Mouse (Mus musculus) forebrain, embryonic 16.5 days (tissue): ENCODE measurements around the gene Btbd9. TPM values are rescaled to one million over a fixed set of nuclear protein-coding genes. Genes with fewer than 3 reads are reported as not detected.

Experiments
- ATAC-seq: fragments of 200-750 bp; cut with Nextera tagmentation; 2 replicates; pipeline ENCODE4 v1.8.0; 2017; ENCODE audit warnings: mild to moderate bottlenecking, moderate library complexity
- H3K27ac ChIP-seq: fragments of 300-500 bp; sonication (generic); 2 replicates; pipeline ENCODE4 v1.5.1; 2014; ENCODE audit warnings: low read length, control low read depth
- H3K27me3 ChIP-seq: fragments of 300-500 bp; sonication (generic); replicated peaks from 2 replicates; pipeline ENCODE4 v1.6.1; 2014; ENCODE audit warnings: low read length; ENCODE audit not compliant: control insufficient read depth, insufficient read depth
- H3K36me3 ChIP-seq: fragments of 300-500 bp; sonication (generic); 2 replicates; pipeline ENCODE4 v1.6.1; 2014; ENCODE audit not compliant: control insufficient read depth, insufficient read depth
- H3K4me1 ChIP-seq: fragments of 300-500 bp; sonication (generic); replicated peaks from 2 replicates; pipeline ENCODE4 v1.6.1; 2014; ENCODE audit warnings: low read length; ENCODE audit not compliant: control insufficient read depth, insufficient read depth
- H3K4me2 ChIP-seq: fragments of 300-500 bp; sonication (generic); 2 replicates; pipeline ENCODE4 v1.6.1; 2014; ENCODE audit warnings: mild to moderate bottlenecking, low read length, control low read depth
- H3K4me3 ChIP-seq: fragments of 300-500 bp; sonication (generic); replicated peaks from 2 replicates; pipeline ENCODE4 v1.5.1; 2014; ENCODE audit warnings: mild to moderate bottlenecking, low read length, control low read depth
- H3K9ac ChIP-seq: fragments of 300-500 bp; sonication (generic); replicated peaks from 2 replicates; pipeline ENCODE4 v1.6.1; 2014; ENCODE audit warnings: low read depth, low read length, control low read depth
- H3K9me3 ChIP-seq: fragments of 300-500 bp; sonication (generic); 2 replicates; pipeline ENCODE4 v1.6.1; 2016; ENCODE audit warnings: low read length; ENCODE audit not compliant: control insufficient read depth
- WGBS: fragments of 180-500 bp; shearing (Covaris S2); extraction: QIAGEN DNeasy Blood & Tissue Kit; methylation state at CpG from one replicate; pipeline ENCODE4 v1.1.7; 2014; 5-methylcytosine and 5-hydroxymethylcytosine counted together
- polyA plus RNA-seq: library from polyadenylated mRNA; unstranded; fragments of >200 nt; fragmentation: Nextera tagmentation; extraction: Ambion mirVana; gene quantifications from 2 replicates; pipeline ENCODE4 v1.2.1, GENCODE M21; 2015

Gene Btbd9
- polyA plus RNA-seq, 1 experiment from 2014 or later = 141 TPM

DNA sequence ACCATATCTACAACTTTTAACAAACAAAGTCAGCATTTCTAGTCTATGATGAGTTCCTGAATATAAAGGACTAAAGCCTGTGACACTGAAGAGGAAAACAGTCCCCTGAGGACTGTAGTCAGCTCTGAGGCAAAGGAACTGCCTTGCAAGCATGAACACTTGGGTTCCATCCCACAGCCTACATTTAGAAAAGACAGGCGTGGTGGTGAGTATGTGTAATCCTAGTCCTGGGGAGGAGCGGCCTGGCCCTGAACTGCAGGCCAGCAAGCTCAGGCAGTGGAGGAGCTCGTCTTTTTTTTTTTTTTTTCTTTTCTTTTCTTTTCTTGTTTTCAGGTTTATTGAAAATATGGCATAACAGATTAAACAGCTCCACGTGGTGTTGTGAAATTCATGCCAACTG is 181.0 kb downstream of the Btbd9 start:
- Histone ChIP-seq H3K4me3 (no peak overlapping the region), H3K9ac (no peak overlapping the region), H3K4me1 (0 out of 2 replicates have a peak, but pooled peaks cover 8% of the 10 kb centered on the region), H3K36me3 (no peaks in the 10 kb centered on the region), H3K27me3 (no peaks in the 10 kb centered on the region), H3K9me3 (no peaks in the 10 kb centered on the region; the same call in 1 of the 2 replicates), H3K27ac (no peak overlapping the region), H3K4me2 (no peak overlapping the region)
- 89% methylated on average over 4 of the region's 4 CpGs for WGBS
- ATAC-seq = no peak

DNA sequence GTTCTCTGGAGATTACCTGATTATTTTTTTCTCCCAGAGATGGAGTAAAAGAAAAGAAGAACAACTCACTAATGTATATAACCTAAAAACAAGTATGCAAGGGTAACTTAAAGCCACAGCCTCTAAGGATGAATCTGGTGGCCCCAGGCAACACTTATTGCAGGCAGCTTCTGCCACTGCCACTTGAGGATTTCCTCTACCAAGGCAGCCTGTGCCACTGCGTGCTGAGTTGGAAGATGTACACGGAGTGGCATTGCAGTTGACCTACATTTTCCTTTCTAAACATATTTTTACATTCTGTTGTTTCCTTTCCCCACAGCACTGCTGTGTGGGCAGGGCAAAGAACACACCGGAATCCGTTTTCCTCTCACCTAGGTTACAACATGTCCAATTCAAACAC is 184.3 kb downstream of the Btbd9 start:
- 77% methylated on average over 4 of the region's 4 CpGs for WGBS
- no peaks in the 10 kb centered on the region for H3K9me3 ChIP-seq
- H3K4me3 ChIP-seq = no peak overlapping the region
- no peak overlapping the region for H3K27ac ChIP-seq
- ATAC-seq = no peak
- no peak overlapping the region for H3K4me2 ChIP-seq
- no peaks in the 10 kb centered on the region for H3K27me3 ChIP-seq
- no peaks in the 10 kb centered on the region for H3K36me3 ChIP-seq
- no peak overlapping the region for H3K9ac ChIP-seq
- peaks cover 23% of the 10 kb centered on the region for H3K4me1 ChIP-seq

DNA sequence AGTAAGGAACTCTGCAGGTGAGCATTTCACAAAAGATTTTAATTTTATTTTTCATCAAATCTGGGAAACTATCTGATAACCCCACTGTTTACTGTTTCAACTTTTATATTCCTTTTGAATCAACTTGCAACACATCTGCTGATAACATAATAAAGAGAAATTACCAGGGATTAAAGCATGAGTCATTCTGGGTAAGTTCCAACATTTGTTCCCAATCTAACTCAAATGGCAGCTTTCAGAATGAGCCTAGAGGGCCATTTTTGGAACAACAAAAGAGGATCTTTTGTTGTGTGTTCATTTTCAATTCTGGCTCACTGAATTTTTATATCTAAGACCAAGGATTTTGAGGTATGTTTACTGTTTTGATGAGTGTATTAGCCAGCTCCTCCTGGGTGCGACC is 185.1 kb downstream of the Btbd9 start:
- no peak for ATAC-seq
- no peak overlapping the region for H3K27ac ChIP-seq
- H3K27me3 ChIP-seq = no peaks in the 10 kb centered on the region
- no peak overlapping the region for H3K9ac ChIP-seq
- no peaks in the 10 kb centered on the region for H3K9me3 ChIP-seq
- H3K4me3 ChIP-seq = no peak overlapping the region
- WGBS = 43% methylated on average over 1 of the region's 1 CpGs
- peaks cover 23% of the 10 kb centered on the region for H3K4me1 ChIP-seq
- no peaks in the 10 kb centered on the region for H3K36me3 ChIP-seq
- no peak overlapping the region for H3K4me2 ChIP-seq

DNA sequence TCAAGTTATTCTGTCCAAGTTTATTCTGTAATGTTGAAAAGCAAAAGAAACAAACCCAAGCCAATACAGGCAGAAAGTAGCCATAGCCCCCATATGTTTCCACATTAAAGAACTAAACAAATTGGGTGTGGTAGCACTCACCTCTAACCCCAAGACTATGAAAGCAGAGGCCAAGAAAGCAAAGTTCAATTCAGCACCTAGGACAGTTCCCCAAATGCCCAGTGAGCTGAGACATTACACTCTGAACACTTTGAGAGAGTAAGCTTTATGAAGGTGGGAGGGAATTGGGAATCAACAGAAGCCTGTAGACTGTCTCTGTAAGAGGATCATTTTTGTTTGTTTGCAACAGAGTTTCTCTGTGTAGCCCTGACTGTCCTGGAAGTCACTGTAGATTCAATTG is 186.6 kb downstream of the Btbd9 start:
- Histone ChIP-seq H3K9ac (no peak overlapping the region), H3K4me1 (peaks cover 23% of the 10 kb centered on the region), H3K4me3 (no peak overlapping the region), H3K27me3 (no peaks in the 10 kb centered on the region), H3K9me3 (no peaks in the 10 kb centered on the region), H3K36me3 (no peaks in the 10 kb centered on the region), H3K4me2 (no peak overlapping the region), H3K27ac (no peak overlapping the region)
- ATAC-seq = no peak

DNA sequence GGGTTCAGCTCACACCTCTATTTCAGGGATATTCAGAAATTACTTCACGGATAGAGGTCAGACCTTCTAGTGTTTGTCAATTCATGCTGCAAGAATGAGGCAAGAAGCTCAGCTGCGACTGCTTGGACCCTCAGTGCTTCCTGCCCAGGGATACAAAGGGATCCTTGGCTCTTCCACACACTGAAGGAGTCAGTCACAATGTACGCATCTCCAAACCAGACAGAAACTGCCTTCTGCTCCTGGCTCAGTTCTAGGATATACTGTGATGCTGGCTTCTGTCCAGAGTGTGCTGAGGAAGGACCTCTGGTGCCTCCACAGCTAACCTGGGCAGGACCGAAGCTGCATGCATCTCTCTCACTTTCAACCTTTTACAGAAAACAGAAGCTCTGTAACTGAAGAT is 187.5 kb downstream of the Btbd9 start:
- Histone ChIP-seq H3K4me3 (no peak overlapping the region), H3K27me3 (no peaks in the 10 kb centered on the region), H3K9me3 (no peaks in the 10 kb centered on the region), H3K9ac (no peak overlapping the region), H3K4me2 (no peak overlapping the region), H3K27ac (peak overlapping the region; percentile 79), H3K4me1 (peaks cover 23% of the 10 kb centered on the region), H3K36me3 (no peaks in the 10 kb centered on the region)
- WGBS = 48% methylated on average over 4 of the region's 4 CpGs
- peak; percentile 69 for ATAC-seq

DNA sequence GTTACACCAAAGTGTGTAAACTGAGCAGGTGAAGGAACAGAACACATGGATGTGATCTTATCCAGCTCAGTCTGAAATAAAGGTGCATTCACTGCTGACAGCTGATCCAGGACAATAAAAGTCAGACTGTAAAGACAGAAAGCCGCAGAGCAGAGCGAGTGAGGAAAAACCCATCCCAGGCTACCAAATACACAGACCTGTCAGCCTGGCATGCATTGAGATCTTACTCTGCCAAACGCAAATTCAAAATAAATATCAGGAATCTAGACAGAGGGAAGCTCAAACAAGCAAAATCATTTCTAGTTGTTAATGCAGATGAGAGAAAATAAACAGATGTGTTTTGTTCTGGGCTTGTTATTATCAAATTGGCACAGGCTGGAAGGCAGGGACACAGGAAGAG is 187.9 kb downstream of the Btbd9 start:
- Histone ChIP-seq H3K9me3 (no peaks in the 10 kb centered on the region), H3K36me3 (no peaks in the 10 kb centered on the region), H3K4me1 (peaks cover 23% of the 10 kb centered on the region), H3K27ac (peak overlapping the region; percentile 79), H3K9ac (no peak overlapping the region), H3K4me3 (no peak overlapping the region), H3K4me2 (no peak overlapping the region), H3K27me3 (no peaks in the 10 kb centered on the region)
- 0 out of 2 replicates have a peak, but pooled peaks have one; percentile 10 for ATAC-seq
- 54% methylated on average over 3 of the region's 3 CpGs for WGBS

DNA sequence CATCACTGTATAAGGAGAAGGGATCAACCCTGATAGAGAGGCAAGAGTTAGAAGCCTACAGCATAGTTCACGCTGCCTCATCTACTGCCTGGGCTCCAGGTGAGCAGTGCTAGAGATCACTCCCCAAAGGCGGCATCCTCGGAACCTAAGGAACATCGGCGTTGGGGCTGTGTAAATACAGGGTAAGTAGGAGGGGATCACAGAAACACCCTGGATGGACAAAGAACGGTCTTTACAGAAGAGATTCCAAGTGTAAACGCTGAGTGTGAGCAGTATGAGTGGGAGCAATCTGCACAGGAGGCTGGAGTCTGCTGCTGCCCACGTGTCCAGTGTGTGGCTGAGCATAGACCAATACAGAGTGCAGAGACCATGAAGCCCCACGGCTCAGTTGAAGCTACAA is 190.0 kb downstream of the Btbd9 start:
- Histone ChIP-seq H3K36me3 (no peaks in the 10 kb centered on the region), H3K4me3 (no peak overlapping the region), H3K9me3 (no peaks in the 10 kb centered on the region), H3K4me1 (peaks cover 18% of the 10 kb centered on the region), H3K27me3 (no peaks in the 10 kb centered on the region), H3K9ac (no peak overlapping the region), H3K27ac (no peak overlapping the region), H3K4me2 (no peak overlapping the region)
- no peak for ATAC-seq
- 96% methylated on average over 9 of the region's 9 CpGs for WGBS

DNA sequence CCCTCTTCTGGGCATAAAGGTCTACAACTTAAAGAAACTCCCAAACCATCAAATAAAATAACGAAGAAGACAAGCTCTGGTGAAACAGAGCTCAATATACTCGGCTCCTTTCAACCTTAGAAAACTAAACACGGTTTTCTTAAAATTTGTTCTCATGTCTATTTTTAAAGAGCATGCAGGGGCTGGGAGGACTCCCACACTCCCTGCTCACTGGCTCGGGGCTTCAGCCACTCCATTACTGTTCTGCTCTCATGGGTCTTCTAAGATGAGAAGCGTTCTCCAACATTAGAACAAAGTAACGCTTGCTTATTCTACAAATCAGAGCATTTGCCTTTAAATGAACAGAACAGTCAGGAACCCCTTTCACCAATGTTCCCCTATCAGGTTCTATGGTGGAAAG is 192.6 kb downstream of the Btbd9 start:
- no peak for ATAC-seq

DNA sequence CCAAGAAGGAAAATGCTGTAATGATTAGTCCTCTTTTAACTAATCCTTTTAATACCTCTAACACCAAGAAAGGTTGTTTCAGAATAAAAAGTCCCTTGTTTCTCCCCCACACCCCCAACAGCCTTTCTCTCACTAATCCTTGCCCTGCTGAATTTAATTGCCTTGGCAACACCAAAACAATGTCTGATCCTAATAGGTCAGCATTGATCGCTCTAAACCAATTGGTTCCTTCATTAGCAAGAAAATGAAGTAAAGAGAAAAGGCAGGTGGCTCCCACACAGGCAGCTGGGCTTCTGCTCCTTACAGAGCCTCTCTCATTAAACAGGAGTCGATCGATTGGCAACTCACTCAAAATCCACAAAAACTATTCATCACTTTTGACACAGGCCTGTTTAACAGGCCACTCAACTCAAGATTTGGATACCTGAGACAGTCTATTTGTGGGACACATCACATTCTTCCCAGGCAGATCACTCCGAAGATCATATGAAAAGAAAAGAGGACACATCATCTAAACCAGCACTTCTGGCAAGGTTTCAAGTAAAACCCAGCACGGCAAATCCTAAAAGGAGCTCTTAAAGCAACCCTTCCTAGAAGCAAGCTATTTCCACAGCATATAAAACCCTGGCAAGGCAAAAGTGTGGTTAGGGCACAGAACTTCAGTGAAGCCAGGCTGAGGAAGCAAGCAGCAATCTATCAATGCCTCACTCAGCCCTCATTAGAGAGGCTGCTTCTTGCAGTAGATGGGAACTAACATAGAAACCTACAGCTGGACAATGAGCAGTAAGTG is 197.9 kb downstream of the Btbd9 start:
- Histone ChIP-seq H3K27me3 (no peaks in the 10 kb centered on the region), H3K27ac (peak overlapping the region; percentile 24; the same call in 1 of the 2 replicates), H3K9ac (no peak overlapping the region), H3K4me2 (peak overlapping the region; percentile 7; the same call in 1 of the 2 replicates), H3K4me3 (no peak overlapping the region), H3K4me1 (peaks cover 21% of the 10 kb centered on the region), H3K36me3 (no peaks in the 10 kb centered on the region), H3K9me3 (no peaks in the 10 kb centered on the region)
- peak; percentile 33; the same call in 1 of the 2 replicates for ATAC-seq
- 3% methylated on average over 5 of the region's 5 CpGs for WGBS

More for the DNA sequence above, 192.6 kb downstream of the Btbd9 start:
- Histone ChIP-seq H3K4me1 (peaks cover 12% of the 10 kb centered on the region), H3K36me3 (no peaks in the 10 kb centered on the region), H3K27me3 (no peaks in the 10 kb centered on the region), H3K9me3 (no peaks in the 10 kb centered on the region), H3K27ac (no peak overlapping the region), H3K4me2 (no peak overlapping the region), H3K4me3 (no peak overlapping the region), H3K9ac (no peak overlapping the region)
- WGBS = 88% methylated on average over 6 of the region's 6 CpGs
